Mouse (Mus musculus) urinary bladder, adult 2 months (tissue): ENCODE measurements around the gene Nmi. TPM values are rescaled to one million over a fixed set of nuclear protein-coding genes. Genes with fewer than 3 reads are reported as not detected.

Experiments
- DNase-seq: peaks from one replicate; pipeline ENCODE4 v3.0.0; 2022; ENCODE audit warnings: low spot score
- polyA plus RNA-seq: library from polyadenylated mRNA; depleted of rRNA; stranded (reverse); fragments of >200 nt; gene quantifications from 2 replicates; pipeline ENCODE4 v1.2.3, GENCODE M21; 2012; rRNA removed

Nmi gene
- polyA plus RNA-seq, 1 experiment: 25.2 TPM

- no peak for DNase-seq
Observed at GRCm38 (mm10) chr2:51945812-51946211, 27.5 kb downstream of the Nmi start.

- DNase-seq: no peak
Observed at GRCm38 (mm10) chr2:51941832-51942231, 31.5 kb downstream of the Nmi start.

- no peak for DNase-seq
Observed at GRCm38 (mm10) chr2:51938750-51939149, 34.5 kb downstream of the Nmi start.

- DNase-seq: no peak
Observed at GRCm38 (mm10) chr2:51937004-51937403, 36.3 kb downstream of the Nmi start.

- DNase-seq: no peak
Observed at GRCm38 (mm10) chr2:51936585-51936984, 36.7 kb downstream of the Nmi start.

- no peak for DNase-seq
Observed at GRCm38 (mm10) chr2:51935921-51936320, 37.4 kb downstream of the Nmi start.

- peak; percentile 60 for DNase-seq
Observed at GRCm38 (mm10) chr2:51934574-51935334, 38.5 kb downstream of the Nmi start, which contains the start of gene Rbm43. Gene Rbm43, minus strand, starts transcription at chr2:51935163.

GRCm38 (mm10) chr2:51933341-51934134 lies 39.8 kb downstream of the Nmi start:
- DNase-seq: no peak

- DNase-seq: no peak
Observed at GRCm38 (mm10) chr2:51931241-51931640, 42.1 kb downstream of the Nmi start.

GRCm38 (mm10) chr2:51914944-51915680 lies 58.2 kb downstream of the Nmi start:
- DNase-seq: no peak

GRCm38 (mm10) chr2:51914532-51914931 lies 58.8 kb downstream of the Nmi start:
- DNase-seq: no peak

GRCm38 (mm10) chr2:51912740-51913139 lies 60.6 kb downstream of the Nmi start:
- no peak for DNase-seq

- no peak for DNase-seq
Observed at GRCm38 (mm10) chr2:51911864-51912263, 61.4 kb downstream of the Nmi start.

- DNase-seq: no peak
Observed at GRCm38 (mm10) chr2:51907538-51908110, 65.7 kb downstream of the Nmi start.

- no peak for DNase-seq
Observed at GRCm38 (mm10) chr2:51905637-51906036, 67.7 kb downstream of the Nmi start.

Other genes with a start within 250 kb of the Nmi start
- gene Rbm43, start 38.3 kb downstream of the Nmi start, polyA plus RNA-seq: 16.3 and 17.5 TPM in 2 replicates
- gene Tnfaip6, start 64.5 kb upstream of the Nmi start, polyA plus RNA-seq: 1.4 and 2.5 TPM in 2 replicates
- gene Rif1, start 99.3 kb upstream of the Nmi start, polyA plus RNA-seq: 14.0 and 16.4 TPM in 2 replicates